Mouse (Mus musculus): ENCODE measurements around the gene Thsd7b.
"Not testable (repeated sequence)": the region's sequence is repeated elsewhere in the genome, so short reads cannot be mapped to it uniquely, and the experiment has no call there.

Gene Thsd7b

GRCm38 (mm10) chr1:130112580-130113314, 839.6 kb downstream of the Thsd7b start:
- DNase-seq, result no peak

- no peak for DNase-seq
These were observed 840.4 kb downstream of the Thsd7b start for GRCm38 (mm10) chr1:130113549-130113948.

GRCm38 (mm10) chr1:130130901-130131300, 857.8 kb downstream of the Thsd7b start:
- peak; percentile 21 for DNase-seq

- DNase-seq, result no peak
These were observed 893.1 kb downstream of the Thsd7b start for GRCm38 (mm10) chr1:130166187-130166586.

- DNase-seq, result no peak
These were observed 894.2 kb downstream of the Thsd7b start for GRCm38 (mm10) chr1:130167260-130167659.

GRCm38 (mm10) chr1:130169875-130170274, 896.8 kb downstream of the Thsd7b start:
- DNase-seq, result no peak

GRCm38 (mm10) chr1:130170290-130170689, 897.2 kb downstream of the Thsd7b start:
- no peak for DNase-seq

GRCm38 (mm10) chr1:130186836-130187235, 913.7 kb downstream of the Thsd7b start:
- not testable (repeated sequence) for DNase-seq

- peak; percentile 19 for DNase-seq
These were observed 919.3 kb downstream of the Thsd7b start for GRCm38 (mm10) chr1:130192190-130193028.

- DNase-seq, result no peak
These were observed 944.3 kb downstream of the Thsd7b start for GRCm38 (mm10) chr1:130217404-130217803.

GRCm38 (mm10) chr1:130222904-130223303, 949.8 kb downstream of the Thsd7b start:
- DNase-seq, result no peak

- no peak for DNase-seq
These were observed 972.5 kb downstream of the Thsd7b start for GRCm38 (mm10) chr1:130245563-130245962.

GRCm38 (mm10) chr1:130246264-130246663, 973.2 kb downstream of the Thsd7b start:
- not testable (repeated sequence) for DNase-seq

GRCm38 (mm10) chr1:130246930-130247329, 973.8 kb downstream of the Thsd7b start:
- DNase-seq, result not testable (repeated sequence)

- DNase-seq, result no peak
These were observed 988.9 kb downstream of the Thsd7b start for GRCm38 (mm10) chr1:130262046-130262445.

Data from layer of hippocampus, adult 9-11 months (tissue).